Mouse (Mus musculus) megakaryocyte, embryonic 14.5 days (primary cell): ENCODE data around the gene Acta2.

Source experiments
- FLI1 ChIP-seq: IDR thresholded peaks from 2 replicates; pipeline ENCODE4 v1.6.1; 2012; ENCODE audit warnings: low read length, inconsistent platforms, mixed read lengths
- GATA1 ChIP-seq: IDR thresholded peaks from 3 replicates; pipeline ENCODE4 v1.6.1; 2012; ENCODE audit warnings: mixed read lengths, low read length, inconsistent platforms, borderline replicate concordance

GRCm38 (mm10) chr19:34278078-34278477 lies 22.7 kb upstream of the Acta2 start:
- TF ChIP-seq GATA1 (no peak), FLI1 (no peak)
